Mouse (Mus musculus) cerebellum, postnatal 14 days (tissue): ENCODE results near the gene Man2b1.
"Not testable (repeated sequence)": the region's sequence is repeated elsewhere in the genome, so short reads cannot be mapped to it uniquely, and the experiment has no call there.

Source experiments
- DNase-seq, 2 experiments: peaks; one replicate each; pipeline ENCODE4 v3.0.0; 2021; ENCODE audit warnings: mixed read lengths in 2 of 2

The Man2b1 gene

DNA sequence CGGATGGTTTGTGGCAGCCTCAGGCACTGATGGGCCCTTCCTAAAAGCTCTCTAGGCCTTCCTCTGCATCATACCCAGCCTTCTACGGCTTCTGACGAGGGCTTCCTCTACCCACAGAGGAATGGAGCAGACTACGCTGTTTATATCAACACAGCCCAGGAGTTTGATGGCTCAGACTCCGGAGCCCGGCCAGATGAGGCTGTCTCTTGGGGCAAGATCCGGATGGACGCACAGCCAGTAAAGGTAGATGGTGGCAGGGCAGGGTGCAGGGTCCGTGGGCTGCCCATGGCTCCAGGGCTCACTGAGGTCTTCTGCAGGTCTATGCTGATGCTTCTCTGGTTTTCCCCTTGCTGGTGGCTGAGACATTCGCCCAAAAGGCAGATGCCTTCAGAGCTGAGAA, 8.5 kb upstream of the Man2b1 start:
- DNase-seq = no peak

DNA sequence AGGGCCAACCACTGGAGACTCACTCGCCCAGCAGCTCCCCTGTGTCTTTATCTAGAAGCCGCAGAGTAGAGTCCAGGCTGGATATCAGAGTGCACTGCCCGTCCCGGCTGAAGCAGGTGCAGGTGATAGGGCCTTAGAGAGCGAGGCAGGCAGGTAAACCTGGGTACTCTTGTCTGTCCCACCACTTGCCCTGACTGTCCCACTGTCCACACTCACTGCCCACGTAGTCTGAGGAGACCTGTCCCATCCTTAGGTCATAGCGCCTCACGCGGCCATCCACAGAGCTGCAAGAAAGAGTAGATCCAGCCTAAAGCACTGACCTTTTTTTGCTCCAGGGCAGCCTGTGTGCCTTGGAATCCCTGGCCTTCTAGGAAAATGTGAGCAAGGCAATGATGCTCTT, 7.1 kb upstream of the Man2b1 start:
- peak; percentile 65 to 79 for DNase-seq

DNA sequence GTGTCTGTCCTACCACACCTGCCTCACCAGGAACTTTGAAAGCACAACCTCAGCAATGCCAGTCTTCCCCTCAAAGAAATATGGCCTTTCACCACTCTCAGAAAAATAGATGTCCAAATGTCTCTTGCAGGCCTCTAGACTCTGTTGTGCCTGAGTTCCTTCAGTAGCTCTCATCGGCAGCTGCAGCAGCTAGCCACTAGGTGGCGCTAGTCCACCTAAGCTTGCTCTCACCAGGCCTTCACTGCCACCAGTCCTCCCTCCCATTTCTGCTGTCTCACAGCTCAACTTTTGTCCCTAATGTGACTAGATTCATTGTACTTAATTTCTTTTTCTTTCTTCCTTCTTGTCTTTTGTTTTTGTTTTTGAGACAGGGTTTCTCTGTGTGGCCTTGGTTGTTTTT, 6.1 kb upstream of the Man2b1 start:
- peak; percentile 87 for DNase-seq

DNA sequence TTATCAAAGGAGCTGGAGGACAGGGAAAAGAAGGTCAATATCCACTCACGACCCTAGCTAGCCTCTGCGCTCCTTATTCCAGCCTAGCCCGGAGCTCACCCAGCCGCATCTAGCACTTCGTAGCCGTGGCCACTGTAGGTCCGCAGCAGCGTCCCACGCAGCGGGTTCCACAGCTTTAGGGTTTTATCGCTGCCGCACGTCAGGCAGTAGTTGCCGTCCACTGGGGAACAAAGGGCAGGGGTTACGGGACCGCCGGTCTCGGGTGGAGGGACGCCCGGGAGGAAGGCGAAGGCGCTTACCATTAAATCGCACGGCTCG, 2.9 kb upstream of the Man2b1 start:
- DNase-seq = no peak

DNA sequence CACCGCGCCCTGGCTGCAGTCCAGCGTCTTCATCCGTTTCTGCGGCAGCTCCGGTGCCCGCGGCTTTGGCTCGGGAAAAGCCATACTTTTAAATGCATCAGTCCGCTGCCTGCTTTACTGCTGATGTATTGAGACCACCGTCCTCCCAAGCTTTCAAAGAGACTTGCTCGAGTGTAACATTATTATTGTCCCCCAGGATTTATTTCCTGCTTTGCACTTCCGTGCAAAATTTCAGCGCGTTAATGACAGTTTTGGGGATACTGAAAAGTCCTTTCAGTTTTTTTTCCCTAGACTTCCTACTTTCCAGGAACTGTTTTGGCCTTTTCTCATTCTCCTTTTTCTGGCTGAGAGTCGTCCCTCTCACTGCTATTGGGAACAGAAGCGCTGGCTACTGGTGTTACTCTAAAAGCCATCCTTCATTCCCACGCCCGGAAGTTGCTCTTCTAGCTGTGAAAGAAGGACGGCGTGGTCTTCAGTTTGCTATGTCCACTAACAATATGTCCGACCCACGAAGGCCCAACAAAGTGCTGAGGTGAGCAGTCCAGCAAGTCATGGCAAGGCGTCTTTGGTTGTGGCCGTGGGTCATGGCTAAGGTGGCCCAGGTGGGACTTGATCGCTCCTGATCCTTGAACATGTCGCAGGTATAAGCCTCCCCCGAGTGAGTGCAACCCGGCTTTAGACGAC, 2.4 kb upstream of the Man2b1 start, which contains the start of gene Wdr83os:
Gene Wdr83os, plus strand, starts transcription at position 209 of the 684 bp plus-strand sequence.
- peak; percentile 72 to 79 for DNase-seq

DNA sequence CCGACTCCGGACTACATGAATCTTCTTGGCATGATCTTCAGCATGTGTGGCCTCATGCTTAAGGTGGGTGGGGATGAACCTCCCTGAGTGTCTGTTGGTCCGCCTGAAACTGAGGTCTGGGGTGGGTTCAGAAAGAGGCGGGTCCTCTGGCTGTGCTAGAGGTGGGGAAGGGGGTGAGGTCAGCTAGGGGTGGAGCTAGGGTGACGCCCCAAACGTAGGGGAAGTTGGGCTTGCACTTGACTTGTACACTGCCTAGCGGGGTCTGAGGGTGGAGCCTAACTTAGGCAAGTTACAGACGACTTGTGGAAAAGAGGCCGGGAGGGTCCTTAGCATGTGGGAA, 1.9 kb upstream of the Man2b1 start, which contains the start of gene Wdr83:
Gene Wdr83, minus strand, starts transcription at position 91 of the 340 bp plus-strand sequence.
- no peak for DNase-seq

DNA sequence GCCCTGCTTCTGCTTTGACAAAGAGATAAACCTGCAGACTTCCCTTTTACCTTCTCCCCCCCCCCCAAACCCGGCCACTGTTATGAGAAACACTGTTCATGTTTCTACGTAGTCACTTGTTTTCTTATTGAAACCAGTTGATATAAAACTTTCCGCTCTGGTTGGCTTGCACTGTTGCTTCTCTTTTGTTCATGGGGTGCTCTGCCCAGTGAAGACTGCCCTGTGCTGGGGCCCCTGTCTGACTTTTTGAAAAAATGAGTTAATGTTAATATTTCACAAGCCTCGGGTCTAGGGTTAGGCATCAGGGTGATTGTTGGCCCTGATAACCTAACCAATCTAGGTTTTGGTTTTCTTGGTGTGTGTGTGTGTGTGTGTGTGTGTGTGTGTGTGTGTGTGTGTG, 901 bp upstream of the Man2b1 start:
- not testable (repeated sequence) for DNase-seq

DNA sequence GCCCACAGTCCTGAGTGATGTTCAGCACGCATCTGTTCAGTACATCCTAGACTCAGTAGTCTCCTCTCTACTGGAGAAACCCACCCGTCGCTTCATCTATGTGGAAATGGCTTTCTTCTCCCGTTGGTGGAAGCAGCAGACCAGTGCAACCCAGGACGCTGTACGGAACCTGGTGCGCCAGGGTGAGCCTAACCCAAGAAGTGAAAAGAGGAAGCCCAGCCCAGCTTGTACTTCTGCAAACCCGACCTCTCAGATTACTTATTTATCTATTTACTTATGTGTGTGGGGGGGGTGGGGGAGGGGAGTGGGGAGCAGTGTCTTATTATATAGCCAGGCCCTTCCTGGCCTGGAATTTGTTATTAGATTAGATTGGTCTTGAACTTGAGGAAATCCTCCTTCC, 1.6 kb downstream of the Man2b1 start:
- no peak for DNase-seq

DNA sequence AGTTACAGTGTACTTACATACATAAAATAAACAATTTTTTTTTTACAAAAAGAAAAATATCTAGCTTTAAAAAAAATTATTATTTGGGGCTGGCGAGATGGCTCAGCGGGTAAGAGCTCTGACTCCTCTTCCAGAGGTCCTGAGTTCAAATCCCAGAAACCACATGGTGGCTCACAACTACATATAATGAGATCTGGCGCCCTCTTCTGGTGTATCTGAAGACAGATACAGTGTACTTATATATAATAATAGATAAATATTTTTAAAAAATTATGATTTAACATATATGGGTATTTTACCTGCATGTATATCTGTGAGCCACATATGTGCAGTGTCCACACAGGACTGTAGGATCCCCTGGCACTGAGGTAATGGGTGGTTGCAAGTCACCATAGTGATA, 3.2 kb downstream of the Man2b1 start:
- DNase-seq = no peak

DNA sequence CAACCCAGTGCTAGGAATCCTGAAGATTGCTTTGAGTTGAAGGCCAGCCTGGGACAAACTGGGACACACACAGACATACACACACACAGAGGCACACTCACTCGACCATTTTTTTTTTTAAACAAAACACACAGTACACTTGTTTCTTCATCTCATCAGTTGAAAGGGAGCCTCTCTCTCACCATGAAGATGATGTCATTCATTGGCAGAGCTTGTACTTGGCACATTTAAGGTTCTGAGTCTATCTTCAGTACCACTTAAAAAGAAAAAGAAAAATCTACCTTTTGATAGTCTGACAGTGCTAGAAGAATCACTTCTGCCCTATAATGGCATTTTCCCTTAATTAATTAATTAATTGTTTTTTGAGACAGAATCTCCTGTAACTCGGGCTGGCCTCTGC, 5.7 kb downstream of the Man2b1 start:
- no peak for DNase-seq

DNA sequence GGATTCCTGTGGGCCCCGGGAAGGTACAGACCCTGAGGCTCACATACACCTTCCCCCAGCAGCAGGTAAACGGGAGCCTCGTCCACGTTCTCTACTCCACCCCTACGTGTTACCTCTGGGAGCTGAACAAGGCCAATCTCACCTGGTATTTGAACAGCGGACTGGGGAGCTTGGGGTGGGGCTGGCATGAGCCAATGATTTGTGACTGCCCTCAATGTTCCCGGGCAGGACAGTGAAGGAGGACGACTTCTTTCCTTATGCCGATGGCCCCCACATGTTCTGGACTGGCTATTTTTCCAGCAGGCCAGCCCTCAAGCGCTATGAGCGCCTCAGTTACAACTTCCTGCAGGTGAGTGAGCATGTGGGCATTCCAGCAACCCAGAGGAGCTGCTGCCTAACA, 7.8 kb downstream of the Man2b1 start:
- no peak for DNase-seq

DNA sequence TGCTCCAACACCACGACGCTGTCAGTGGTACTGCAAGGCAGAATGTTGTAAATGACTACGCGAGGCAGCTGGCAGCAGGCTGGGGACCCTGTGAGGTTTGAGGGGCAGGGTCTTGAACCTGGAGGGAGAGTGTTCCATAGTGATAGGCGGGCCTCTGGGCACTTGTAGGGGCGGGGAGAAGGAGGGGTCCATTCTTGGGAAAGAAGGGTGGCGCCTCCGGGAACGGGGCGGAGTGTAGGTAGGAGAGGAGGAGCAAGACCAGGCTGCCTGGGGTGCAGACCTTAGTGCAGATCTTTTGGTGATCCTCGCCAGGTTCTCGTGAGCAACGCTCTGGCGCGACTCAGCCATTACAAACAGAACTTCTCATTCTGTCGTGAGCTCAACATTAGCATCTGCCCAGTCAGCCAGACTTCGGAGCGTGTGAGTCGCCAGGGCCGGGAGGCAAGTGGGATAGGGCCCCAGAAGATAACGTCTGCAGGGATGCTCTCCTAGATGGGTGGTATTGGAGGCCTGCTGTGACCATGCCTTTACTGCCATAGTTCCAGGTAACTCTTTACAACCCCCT, 8.5 kb downstream of the Man2b1 start:
- DNase-seq = no peak

DNA sequence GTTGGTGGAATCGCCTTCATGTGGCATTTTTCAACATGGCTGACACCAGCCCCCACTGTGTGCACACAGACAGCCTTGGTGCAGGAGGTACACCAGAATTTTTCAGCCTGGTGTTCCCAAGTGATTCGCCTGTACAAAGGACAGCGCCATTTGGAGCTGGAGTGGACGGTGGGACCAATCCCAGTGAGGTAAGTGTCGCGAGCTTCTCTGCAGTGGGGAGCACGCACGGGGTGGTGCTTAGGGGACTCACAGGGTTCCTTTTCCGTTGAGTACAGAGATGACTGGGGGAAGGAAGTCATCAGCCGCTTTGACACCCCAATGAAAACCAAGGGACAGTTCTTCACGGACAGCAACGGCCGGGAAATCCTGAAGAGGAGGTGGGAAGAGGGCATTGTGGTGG, 12.0 kb downstream of the Man2b1 start:
- DNase-seq = no peak

DNA sequence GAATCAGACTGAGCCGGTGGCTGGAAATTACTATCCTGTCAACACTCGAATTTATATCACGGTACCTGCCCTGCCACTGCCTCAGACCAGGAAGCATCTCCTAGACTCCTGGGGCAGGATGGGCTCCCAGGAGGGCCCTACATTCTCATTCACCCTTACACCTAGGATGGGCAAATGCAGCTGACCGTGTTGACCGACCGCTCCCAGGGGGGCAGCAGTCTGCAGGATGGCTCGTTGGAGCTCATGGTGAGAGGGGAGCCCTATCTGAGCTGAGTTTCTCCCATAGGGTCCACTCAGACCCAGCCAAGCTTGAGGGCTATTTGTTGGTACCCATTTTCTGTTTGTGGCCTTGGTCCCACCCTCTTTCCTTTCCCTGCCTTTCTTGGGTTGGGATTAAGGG, 12.5 kb downstream of the Man2b1 start:
- DNase-seq = no peak

DNA sequence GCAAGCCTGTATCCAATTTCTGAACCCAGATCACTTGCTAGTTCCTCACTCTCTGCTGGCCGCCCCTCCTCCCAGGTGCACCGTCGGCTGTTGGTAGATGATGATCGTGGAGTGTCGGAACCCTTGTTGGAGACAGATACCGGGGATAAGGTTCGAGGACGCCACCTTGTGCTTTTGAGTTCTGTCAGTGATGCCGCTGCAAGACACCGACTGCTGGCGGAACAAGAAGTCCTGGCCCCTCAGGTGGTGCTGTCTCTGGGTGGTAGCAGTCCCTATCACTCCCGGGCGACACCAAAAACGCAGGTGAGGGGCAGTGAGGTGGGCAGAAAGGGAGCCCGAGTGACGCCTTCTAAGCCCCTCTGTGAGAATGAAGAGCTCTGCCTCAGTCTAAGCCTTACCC, 13.1 kb downstream of the Man2b1 start:
- no peak for DNase-seq

DNA sequence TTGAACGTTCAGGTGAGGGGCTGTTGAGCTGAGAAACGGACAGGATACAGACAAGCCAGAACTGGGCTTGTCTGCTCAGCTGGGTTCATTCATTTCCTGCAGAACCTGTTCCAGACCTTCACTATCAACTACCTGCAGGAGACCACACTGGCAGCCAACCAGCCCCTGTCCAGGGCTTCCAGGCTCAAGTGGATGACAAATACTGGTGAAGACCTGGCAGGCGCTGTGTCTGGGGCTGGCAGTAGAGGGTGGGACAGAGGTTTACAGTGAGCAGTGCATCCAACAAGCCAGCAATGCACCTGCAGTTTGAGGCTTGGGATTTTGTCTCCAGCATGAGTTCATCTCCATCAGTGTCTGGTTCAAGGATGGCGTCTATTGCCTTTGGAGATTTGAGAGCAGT, 13.8 kb downstream of the Man2b1 start:
- DNase-seq = no peak

DNA sequence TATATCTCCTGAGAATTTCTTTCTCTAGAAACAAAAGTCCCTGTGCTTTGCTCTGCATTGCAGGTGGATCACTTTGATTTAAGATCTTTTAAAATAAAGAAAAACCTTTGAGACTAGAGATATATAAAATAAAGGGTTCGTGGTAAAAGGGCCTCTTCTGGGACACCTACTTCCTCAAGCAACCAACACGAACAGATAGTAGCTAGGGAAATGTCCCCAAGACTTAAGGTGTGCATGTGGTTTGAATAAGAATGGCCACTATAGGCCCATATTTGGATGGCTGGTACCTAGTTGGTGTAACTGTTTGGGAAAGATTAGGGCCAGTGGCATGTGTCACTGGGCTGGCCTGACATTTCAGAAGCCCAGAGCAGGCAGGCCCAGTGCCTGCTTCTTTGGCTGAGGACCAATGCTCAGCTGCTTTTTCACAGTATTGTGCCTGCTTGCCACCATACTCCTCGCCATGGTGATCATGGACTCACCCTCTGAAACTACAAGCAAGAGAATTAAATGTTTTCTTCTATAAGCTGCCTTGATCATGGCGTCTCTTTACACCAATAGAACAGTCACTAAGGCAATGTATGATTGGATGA, 17.1 kb downstream of the Man2b1 start:
- DNase-seq = no peak

DNA sequence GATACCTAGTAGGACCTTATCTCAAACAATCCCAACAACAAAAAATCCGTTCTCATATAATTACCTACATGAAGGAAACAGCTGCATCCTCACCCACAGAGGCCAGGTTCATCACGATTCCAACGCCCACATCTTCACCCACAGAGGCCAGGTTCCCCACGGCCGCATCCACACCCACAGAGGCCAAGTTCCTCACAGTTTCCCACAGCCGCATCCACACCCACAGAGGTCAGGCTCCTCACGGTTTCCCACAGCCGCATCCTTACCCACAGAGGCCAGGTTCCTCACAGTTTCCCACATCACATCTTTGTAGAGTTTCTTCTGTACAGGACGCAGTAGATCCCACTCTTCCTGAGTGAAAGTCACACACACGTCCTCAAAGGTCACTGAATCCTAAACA, 30.2 kb downstream of the Man2b1 start:
- DNase-seq = no peak

DNA sequence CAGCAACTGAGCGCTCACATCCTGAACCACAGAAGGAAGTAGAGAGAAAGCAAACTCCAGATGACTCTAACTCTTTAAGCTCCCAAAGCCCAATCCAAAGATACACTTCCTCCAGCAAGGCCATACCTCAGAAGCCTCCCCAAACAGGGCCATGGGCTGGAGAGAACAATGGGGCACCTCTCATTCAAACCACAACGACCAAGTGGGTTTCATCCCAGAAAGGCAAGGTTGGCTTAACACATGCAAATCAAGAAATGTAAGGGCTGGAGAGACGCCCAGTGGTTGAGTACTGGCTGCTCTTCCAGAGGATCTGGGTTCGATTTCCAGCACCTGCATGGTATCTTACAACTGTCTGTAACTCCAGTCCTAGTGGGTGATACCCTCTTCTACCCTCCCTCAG, 32.4 kb downstream of the Man2b1 start:
- no peak for DNase-seq

DNA sequence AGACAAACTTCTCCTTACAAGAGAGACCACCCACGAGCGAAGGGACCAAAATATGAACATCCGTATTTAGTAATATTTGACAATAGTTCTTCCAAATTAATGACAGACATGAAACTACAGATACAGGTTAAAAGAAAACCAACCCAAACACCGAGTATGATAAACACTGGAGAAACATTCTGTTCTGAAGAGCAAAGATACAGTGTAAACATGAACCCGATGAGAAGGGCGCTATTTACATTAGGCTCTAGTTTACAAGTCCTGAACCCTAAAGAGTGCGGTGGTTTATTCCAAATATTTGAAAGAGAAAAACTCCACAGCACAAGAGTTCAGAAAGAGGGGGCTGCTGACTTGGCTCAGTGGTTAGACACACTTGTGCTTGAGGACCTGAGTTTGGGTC, 33.9 kb downstream of the Man2b1 start:
- no peak for DNase-seq

DNA sequence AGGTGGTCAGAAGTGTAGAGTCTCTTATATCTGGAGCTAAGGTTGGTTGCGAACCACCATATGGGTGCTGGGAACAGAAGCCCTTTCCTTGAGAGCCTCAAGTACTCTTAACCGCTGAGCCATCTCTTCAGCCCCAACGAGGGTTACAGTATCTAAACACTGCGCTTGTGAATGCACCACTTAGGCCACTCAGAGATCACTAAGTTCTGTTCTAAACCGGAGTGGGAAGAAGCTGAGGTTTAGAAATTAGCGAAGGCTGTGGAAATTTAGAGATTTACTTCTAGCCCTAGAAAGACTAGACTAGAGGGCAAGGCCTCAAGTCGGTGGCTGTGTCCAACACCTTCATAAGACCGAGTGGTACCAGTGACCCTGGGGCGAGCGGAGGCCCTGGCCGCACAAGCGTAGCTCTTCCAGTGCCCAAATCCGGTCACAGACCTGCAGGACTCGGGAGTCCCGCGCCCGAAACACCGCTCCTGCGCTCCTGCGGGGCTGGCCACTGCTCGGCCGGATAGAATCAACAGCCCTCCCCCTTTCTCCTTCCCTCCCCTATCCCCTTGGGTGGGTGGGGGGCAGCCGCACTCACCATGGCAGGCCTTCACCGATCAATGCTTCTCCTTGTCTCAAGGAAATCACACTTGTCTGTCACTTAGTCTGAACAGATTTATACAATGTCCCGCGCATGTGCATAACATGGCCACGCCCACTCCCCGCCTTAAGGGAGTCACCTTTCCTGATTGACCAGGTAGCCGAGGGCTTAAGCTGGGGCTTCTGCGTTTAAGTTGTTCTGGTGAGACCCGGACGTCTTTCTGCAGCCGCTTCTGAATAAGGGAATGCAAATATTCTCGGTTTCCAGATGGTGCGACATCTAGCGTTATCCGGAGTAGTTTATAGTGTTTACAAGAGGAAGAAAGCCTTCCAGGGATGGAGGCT, 36.2 kb downstream of the Man2b1 start:
- DNase-seq = peak; percentile 89 to 90

DNA sequence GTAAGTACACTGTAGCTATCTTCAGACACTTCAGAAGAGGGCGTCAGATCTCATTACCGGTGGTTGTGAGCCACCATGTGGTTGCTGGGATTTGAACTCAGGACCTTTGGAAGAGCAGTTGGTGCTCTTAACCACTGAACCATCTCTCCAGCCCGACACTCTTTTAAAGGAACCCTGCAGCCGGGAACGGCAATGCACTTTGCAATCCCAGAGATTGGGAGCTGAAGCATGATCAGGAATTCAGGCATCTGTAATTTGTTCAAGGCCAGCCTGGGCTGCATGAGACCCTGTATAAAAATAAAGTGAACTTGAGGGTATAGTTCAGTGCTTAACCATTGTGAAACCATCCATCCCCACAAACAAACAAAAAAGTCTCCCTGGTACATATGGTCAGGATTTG, 37.2 kb downstream of the Man2b1 start:
- DNase-seq = not testable (repeated sequence)

DNA sequence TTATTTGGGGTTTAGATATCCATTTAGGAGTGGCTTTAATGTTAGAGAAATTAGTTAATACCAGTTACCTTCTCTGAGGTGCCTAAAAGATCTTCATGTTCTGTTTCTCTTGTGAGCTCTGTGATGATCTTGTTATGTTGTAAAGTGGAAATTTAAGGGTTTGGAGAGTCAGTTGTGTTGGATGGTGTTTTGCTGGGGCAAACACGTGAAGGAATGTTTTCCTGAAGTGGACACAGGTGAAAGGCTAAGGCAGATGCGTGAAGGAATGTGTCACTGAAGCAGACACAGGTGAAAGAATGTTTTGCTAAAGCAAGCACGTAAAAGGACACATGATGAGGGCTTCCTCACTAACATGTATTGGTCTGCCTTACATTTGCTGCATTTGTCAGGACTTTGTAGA, 39.9 kb downstream of the Man2b1 start, which contains the start of gene Zfp791:
Gene Zfp791, minus strand, starts transcription at position 101 of the 400 bp plus-strand sequence.
- DNase-seq = no peak

DNA sequence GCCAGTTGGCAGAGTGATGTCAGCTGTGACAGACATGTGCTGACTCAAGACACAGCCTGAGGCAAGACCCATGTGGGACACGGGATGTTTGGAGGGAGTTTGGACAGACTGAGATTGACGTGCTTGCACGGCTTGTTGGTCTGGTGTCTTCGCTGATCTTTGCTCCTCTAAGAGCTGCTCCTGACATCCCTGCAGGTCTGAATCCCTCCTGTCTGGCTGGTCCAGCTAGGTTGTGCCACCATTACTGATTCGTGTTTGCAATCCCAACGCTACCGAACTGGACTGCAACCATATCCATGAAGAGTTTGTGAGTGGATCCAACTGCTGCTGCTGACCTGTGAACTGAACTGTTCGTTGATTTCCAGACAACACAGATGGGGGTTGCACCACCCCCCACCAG, 40.6 kb downstream of the Man2b1 start:
- DNase-seq = no peak
